Mouse (Mus musculus) embryonic facial prominence, embryonic 15.5 days (tissue): Measurements from ENCODE around the gene 1110065P20Rik. TPM values are rescaled to one million over a fixed set of nuclear protein-coding genes. Genes with fewer than 3 reads are reported as not detected.

Experiments
- ATAC-seq: fragments of 200-750 bp; cut with Nextera tagmentation; 2 replicates; pipeline ENCODE4 v1.8.0; 2017; ENCODE audit warnings: low read depth, moderate TSS enrichment; ENCODE audit not compliant: insufficient number of reproducible peaks, low FRiP score, low TSS enrichment
- H3K27ac ChIP-seq: fragments of 300-500 bp; sonication (generic); replicated peaks from 2 replicates; pipeline ENCODE4 v1.5.1; 2015; ENCODE audit warnings: mild to moderate bottlenecking, inconsistent platforms
- H3K27me3 ChIP-seq: fragments of 300-500 bp; sonication (generic); 2 replicates; pipeline ENCODE4 v1.6.1; 2015; ENCODE audit warnings: inconsistent platforms
- H3K36me3 ChIP-seq: fragments of 300-500 bp; sonication (generic); 2 replicates; pipeline ENCODE4 v1.6.1; 2015; ENCODE audit warnings: mild to moderate bottlenecking, inconsistent platforms
- H3K4me1 ChIP-seq: fragments of 300-500 bp; sonication (generic); 2 replicates; pipeline ENCODE4 v1.6.1; 2015; ENCODE audit warnings: inconsistent platforms
- H3K4me2 ChIP-seq: fragments of 300-500 bp; sonication (generic); replicated peaks from 2 replicates; pipeline ENCODE4 v1.6.1; 2015; ENCODE audit warnings: mild to moderate bottlenecking, inconsistent platforms
- H3K4me3 ChIP-seq: fragments of 300-500 bp; sonication (generic); replicated peaks from 2 replicates; pipeline ENCODE4 v1.5.1; 2015; ENCODE audit warnings: mild to moderate bottlenecking, inconsistent platforms
- H3K9ac ChIP-seq: fragments of 300-500 bp; sonication (generic); 2 replicates; pipeline ENCODE4 v1.6.1; 2015; ENCODE audit warnings: inconsistent platforms
- H3K9me3 ChIP-seq: fragments of 300-500 bp; sonication (generic); replicated peaks from 2 replicates; pipeline ENCODE4 v1.6.1; 2016; ENCODE audit warnings: inconsistent platforms
- WGBS: fragments of 180-500 bp; shearing (Covaris S2); methylation state at CpG from one replicate; pipeline ENCODE4 v1.1.7; 2015; 5-methylcytosine and 5-hydroxymethylcytosine counted together
- polyA plus RNA-seq: library from polyadenylated mRNA; unstranded; fragments of >200 nt; fragmentation: Nextera tagmentation; extraction: Ambion mirVana; gene quantifications from 2 replicates; pipeline ENCODE4 v1.2.1, GENCODE M21; 2015

1110065P20Rik gene
- polyA plus RNA-seq, result 57.9 and 59.1 TPM in 2 replicates

DNA sequence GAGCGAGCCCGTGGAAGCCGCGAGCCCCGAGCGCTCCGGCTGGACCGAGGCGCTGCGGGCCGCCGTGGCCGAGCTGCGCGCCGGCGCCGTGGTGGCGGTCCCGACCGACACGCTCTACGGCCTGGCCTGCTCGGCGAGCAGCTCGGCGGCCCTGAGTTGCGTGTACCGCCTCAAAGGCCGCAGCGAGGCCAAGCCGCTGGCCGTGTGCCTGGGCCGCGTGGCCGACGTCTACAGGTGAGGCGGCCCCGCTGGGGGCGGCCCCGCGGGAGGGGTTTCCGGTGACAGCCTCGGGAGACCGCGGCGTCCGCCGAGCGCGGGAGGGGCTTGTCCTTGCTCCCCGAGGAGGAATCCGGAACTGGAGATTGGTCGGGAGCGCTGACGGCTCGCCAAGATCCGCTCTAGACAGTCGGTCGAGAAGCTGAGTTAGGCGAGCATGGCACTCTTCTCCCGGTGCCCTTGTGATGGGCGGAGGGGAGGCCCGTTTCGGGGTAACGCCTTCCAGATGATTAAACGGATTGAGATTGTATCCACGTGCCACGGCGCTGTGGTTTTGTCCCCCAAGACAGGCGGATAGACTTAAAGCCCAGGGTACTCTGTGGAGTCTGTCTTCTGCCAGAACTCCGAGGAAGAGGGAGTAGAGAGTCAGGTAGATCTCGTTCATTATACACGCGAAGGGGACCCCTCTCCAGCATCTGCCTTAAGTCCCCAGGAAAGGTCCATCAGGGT is at the start of gene 1110065P20Rik:
Gene 1110065P20Rik, minus strand, starts transcription at position 264 of the 726 bp plus-strand sequence.
- Histone ChIP-seq H3K9ac (peak within 1 kb of the TSS; percentile 79), H3K4me3 (peak within 1 kb of the TSS; percentile 76), H3K4me2 (peak within 1 kb of the TSS; percentile 81), H3K9me3 (no peaks in the 10 kb centered on the region), H3K27ac (peak within 1 kb of the TSS; percentile 88), H3K4me1 (peaks cover 29% of the 10 kb centered on the region), H3K27me3 (no peaks in the 10 kb centered on the region), H3K36me3 (peaks cover 34% of the 10 kb centered on the region)
- ATAC-seq, result peak; percentile 46
- under 1% methylated on average over 75 of the region's 75 CpGs for WGBS

DNA sequence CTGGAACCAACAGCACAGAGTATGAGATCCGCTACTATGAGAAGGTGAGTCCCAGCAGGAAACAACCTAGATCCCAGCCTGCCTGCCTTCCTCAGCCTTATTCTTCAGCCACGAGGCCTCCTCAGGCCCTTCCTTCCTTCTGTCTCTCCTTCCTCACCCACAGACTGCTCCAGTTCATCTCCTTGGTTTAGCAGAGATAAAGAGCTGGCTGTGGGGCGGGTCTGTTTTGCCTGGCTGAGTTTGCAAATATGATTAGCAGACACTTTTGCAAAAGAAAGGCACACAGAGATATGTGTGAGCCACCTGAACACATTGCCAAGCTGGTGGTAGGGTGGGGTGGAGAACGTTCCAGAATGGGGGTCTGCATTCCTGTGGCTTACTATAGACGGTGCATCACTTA is 48.9 kb upstream of the 1110065P20Rik start:
- no peak overlapping the region for H3K4me2 ChIP-seq
- 36% methylated on average over 5 of the region's 5 CpGs for WGBS
- peaks cover 42% of the 10 kb centered on the region for H3K27me3 ChIP-seq

DNA sequence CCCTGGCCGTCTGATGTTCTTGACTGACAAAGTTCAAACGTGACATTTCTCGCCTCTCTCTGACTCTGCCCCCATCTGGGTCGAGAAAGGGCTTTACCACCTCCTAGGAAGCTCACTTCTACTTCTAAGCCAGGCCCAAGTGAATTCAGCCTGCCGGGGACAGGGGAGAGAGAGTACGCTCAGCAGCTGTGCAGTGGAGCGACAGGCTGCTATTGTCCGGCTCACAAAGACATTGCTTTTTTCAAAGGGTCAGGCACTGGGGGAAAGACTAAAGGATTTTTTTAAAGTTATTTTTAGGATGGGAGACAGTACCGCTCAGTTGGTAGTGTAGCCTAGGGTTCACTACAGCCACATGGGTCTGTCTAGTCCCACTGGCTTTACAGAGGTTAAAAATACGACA is 47.4 kb upstream of the 1110065P20Rik start:
- ATAC-seq, result no peak
- no peaks in the 10 kb centered on the region for H3K9me3 ChIP-seq
- no peaks in the 10 kb centered on the region for H3K36me3 ChIP-seq
- H3K27me3 ChIP-seq, result peaks cover 57% of the 10 kb centered on the region
- H3K4me2 ChIP-seq, result no peak overlapping the region
- no peak overlapping the region for H3K4me3 ChIP-seq
- H3K9ac ChIP-seq, result no peak overlapping the region
- H3K4me1 ChIP-seq, result peaks cover 10% of the 10 kb centered on the region
- WGBS, result 51% methylated on average over 10 of the region's 10 CpGs
- H3K27ac ChIP-seq, result no peak overlapping the region

More for the DNA sequence above, 48.9 kb upstream of the 1110065P20Rik start:
- H3K36me3 ChIP-seq, result no peaks in the 10 kb centered on the region
- no peak overlapping the region for H3K27ac ChIP-seq
- no peak overlapping the region for H3K9ac ChIP-seq
- no peaks in the 10 kb centered on the region for H3K9me3 ChIP-seq
- peaks cover 4% of the 10 kb centered on the region for H3K4me1 ChIP-seq
- no peak overlapping the region for H3K4me3 ChIP-seq
- no peak for ATAC-seq

- no peaks in the 10 kb centered on the region for H3K36me3 ChIP-seq
- H3K4me1 ChIP-seq, result peaks cover 10% of the 10 kb centered on the region
- no peak overlapping the region for H3K27ac ChIP-seq
- no peaks in the 10 kb centered on the region for H3K9me3 ChIP-seq
- WGBS, result 1% methylated on average over 83 of the region's 83 CpGs
- peak overlapping the region; percentile 68 for H3K4me2 ChIP-seq
- peaks cover 80% of the 10 kb centered on the region for H3K27me3 ChIP-seq
- H3K9ac ChIP-seq, result no peak overlapping the region
- ATAC-seq, result no peak
- peak overlapping the region; percentile 43 for H3K4me3 ChIP-seq
Measured at GRCm38 (mm10) chr4:124894508-124895428, 43.8 kb upstream of the 1110065P20Rik start.

GRCm38 (mm10) chr4:124893769-124894168 is 42.8 kb upstream of the 1110065P20Rik start:
- no peak overlapping the region for H3K4me3 ChIP-seq
- H3K9ac ChIP-seq, result no peak overlapping the region
- WGBS, result 26% methylated on average over 6 of the region's 6 CpGs
- no peak for ATAC-seq
- no peaks in the 10 kb centered on the region for H3K36me3 ChIP-seq
- H3K27ac ChIP-seq, result no peak overlapping the region
- peaks cover 10% of the 10 kb centered on the region for H3K4me1 ChIP-seq
- H3K9me3 ChIP-seq, result no peaks in the 10 kb centered on the region
- peaks cover 77% of the 10 kb centered on the region for H3K27me3 ChIP-seq
- H3K4me2 ChIP-seq, result no peak overlapping the region

DNA sequence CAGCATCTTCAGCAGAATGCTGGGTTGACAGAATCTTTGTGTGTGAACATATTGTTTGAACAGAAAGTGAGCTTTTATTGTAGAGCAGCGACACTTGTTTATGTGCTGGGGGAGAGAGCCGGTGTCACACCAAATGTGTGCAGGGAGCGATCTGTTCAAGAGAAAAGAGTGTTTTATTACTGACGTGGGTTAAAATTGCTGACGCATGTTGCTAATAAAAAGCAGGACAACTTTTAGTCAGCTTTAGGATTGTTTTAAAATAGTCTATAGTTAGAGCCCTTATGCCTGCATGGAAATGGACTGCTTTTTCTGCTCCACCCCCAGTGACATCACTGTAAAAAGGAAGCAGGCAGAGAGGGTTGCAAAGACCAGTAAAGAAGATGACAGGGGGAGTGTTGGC is 39.8 kb upstream of the 1110065P20Rik start:
- WGBS, result 63% methylated on average over 5 of the region's 5 CpGs
- Histone ChIP-seq H3K27me3 (peaks cover 74% of the 10 kb centered on the region), H3K27ac (no peak overlapping the region), H3K9ac (no peak overlapping the region), H3K4me1 (peaks cover 10% of the 10 kb centered on the region), H3K9me3 (no peaks in the 10 kb centered on the region), H3K4me3 (no peak overlapping the region), H3K36me3 (no peaks in the 10 kb centered on the region), H3K4me2 (no peak overlapping the region)
- no peak for ATAC-seq

DNA sequence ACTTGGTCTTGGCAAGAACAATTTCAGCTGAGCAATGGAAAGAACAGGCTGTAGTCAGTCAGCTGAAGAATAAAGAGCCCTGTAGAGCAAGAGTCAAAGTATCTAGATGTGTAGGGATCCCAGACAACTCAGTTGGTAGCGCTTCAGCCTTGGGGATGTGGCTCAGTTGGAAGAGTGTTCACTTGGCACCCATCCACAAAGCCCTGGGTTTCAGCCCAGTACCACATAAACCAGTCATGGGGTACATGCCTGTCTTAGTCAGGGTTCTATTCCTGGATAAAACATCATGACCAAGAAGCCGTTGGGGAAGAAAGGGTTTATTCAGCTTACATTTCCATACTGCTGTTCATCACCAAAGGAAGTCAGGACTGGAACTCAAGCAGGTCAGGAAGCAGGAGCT is 38.9 kb upstream of the 1110065P20Rik start:
- Histone ChIP-seq H3K27ac (no peak overlapping the region), H3K4me1 (peaks cover 6% of the 10 kb centered on the region), H3K9ac (no peak overlapping the region), H3K4me2 (no peak overlapping the region), H3K36me3 (no peaks in the 10 kb centered on the region), H3K9me3 (no peaks in the 10 kb centered on the region), H3K4me3 (no peak overlapping the region), H3K27me3 (peaks cover 72% of the 10 kb centered on the region)
- 86% methylated on average over 2 of the region's 2 CpGs for WGBS
- no peak for ATAC-seq

- H3K4me2 ChIP-seq, result no peak overlapping the region
- H3K27me3 ChIP-seq, result peaks cover 70% of the 10 kb centered on the region
- H3K9ac ChIP-seq, result no peak overlapping the region
- H3K9me3 ChIP-seq, result no peaks in the 10 kb centered on the region
- no peak for ATAC-seq
- no peak overlapping the region for H3K27ac ChIP-seq
- no peaks in the 10 kb centered on the region for H3K4me1 ChIP-seq
- 65% methylated on average over 7 of the region's 7 CpGs for WGBS
- no peak overlapping the region for H3K4me3 ChIP-seq
- H3K36me3 ChIP-seq, result no peaks in the 10 kb centered on the region
Measured at GRCm38 (mm10) chr4:124888702-124889101, 37.7 kb upstream of the 1110065P20Rik start.

DNA sequence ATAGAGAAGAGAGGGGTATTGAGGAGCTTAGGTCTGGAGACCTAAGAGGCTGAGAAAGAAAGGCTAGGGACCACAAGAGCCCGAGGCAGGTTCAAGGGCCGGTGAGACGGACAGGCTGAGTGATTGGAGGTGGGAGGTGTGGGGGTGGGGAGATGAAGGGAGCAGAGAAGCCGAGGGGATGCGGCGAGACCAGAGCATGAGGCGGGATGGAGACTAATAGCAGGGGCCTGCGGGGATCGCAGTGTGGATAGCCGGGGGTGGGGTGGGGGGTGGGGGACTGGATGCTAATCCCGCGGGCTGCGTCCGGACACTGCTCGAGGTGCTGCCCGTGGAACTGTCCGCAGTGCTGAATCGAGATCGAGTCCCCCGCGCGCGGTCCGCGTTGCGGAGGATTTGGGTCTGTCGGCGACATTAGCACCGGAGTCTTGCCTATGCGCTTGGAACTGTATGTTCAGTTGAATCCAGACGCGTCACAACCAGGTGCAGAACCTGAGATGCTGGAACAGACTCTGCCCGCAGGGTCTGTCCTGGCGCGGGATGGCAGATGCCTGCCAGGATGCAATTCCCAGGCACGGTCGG is 31.2 kb upstream of the 1110065P20Rik start:
- Histone ChIP-seq H3K4me1 (peaks cover 10% of the 10 kb centered on the region), H3K36me3 (no peaks in the 10 kb centered on the region), H3K4me2 (peak overlapping the region; percentile 60; the same call in 1 of the 2 replicates), H3K4me3 (no peak overlapping the region), H3K9me3 (no peaks in the 10 kb centered on the region), H3K27me3 (peaks cover 66% of the 10 kb centered on the region), H3K27ac (no peak overlapping the region), H3K9ac (no peak overlapping the region)
- under 1% methylated on average over 37 of the region's 37 CpGs for WGBS
- 0 out of 2 replicates have a peak, but pooled peaks have one; percentile 9 for ATAC-seq

- WGBS, result under 1% methylated on average over 37 of the region's 37 CpGs
Measured at GRCm38 (mm10) chr4:124881341-124881908, 30.4 kb upstream of the 1110065P20Rik start.

More at GRCm38 (mm10) chr4:124881341-124881908, 30.4 kb upstream of the 1110065P20Rik start:
- Histone ChIP-seq H3K4me1 (peaks cover 10% of the 10 kb centered on the region), H3K4me2 (peak overlapping the region; percentile 60), H3K9me3 (no peaks in the 10 kb centered on the region), H3K4me3 (peak overlapping the region; percentile 36), H3K27me3 (peaks cover 63% of the 10 kb centered on the region), H3K27ac (no peak overlapping the region), H3K9ac (0 out of 2 replicates have a peak overlapping the region, but pooled peaks have one; percentile 18), H3K36me3 (no peaks in the 10 kb centered on the region)
- peak; percentile 56; the same call in 1 of the 2 replicates for ATAC-seq
